Mouse (Mus musculus): ENCODE data around the gene Dlx4.

DNA sequence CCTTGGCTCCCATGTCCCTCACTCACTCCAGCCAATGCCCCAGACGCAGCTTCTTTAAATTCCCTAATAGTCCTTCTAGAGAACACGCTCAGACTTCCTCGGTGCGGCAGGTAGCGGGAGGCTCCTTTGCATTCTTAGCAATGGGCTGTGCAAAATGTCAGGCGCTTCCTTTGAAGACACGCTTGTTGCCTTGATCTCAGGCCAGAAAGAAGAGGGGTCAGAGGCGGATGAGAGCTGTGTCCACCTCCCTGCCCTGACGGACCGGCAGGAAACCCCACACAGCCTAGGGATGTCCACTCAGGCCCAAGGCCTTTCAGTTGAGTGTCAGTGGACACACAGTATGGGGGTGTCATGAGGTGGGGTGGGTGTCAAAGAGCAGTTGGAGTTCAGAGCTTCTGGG, 50.5 kb downstream of the Dlx4 start:
- TF ChIP-seq CTCF (IDR thresholded peaks at IDR 0.05; ENCODE audit: borderline replicate concordance, insufficient read depth, low read length) (no peak), POLR2A (IDR thresholded peaks at IDR 0.05; ENCODE audit: low read depth, low read length) (no peak)

Data from embryonic fibroblast, embryonic 13.5 days (primary cell).